Mouse (Mus musculus) B cell, adult 62 days (primary cell): ENCODE measurements around the gene Gm13124. TPM values are rescaled to one million over a fixed set of nuclear protein-coding genes. Genes with fewer than 3 reads are reported as not detected.

Experiments used
- total RNA-seq: library from RNA; stranded (reverse); gene quantifications from 4 replicates; pipeline ENCODE4 v1.2.4, GENCODE M21; 2023

Gene Gm13124
- not detected in 4 replicates for total RNA-seq

DNA sequence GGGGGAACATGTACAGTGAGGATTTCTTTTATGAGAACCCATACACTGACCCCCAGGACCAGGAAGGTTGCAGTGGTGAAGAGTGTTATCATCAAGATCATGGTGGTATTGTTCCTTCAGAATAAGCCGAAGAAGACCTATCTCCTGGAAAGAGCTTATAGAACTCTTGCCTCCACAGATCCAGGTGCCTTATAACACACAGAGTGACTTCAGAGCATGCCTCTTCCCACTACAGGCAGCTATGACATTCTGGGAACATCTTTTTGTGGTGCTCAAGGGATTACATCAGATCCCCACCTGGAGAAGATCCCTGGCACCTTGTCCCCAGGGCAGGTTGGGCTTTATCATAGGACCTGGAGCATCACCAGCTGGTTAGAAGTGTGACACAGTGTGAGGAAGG is at the start of gene Gm13124:
Gm13124 (minus strand) TSS at position 101 of the 400 bp plus-strand sequence.

DNA sequence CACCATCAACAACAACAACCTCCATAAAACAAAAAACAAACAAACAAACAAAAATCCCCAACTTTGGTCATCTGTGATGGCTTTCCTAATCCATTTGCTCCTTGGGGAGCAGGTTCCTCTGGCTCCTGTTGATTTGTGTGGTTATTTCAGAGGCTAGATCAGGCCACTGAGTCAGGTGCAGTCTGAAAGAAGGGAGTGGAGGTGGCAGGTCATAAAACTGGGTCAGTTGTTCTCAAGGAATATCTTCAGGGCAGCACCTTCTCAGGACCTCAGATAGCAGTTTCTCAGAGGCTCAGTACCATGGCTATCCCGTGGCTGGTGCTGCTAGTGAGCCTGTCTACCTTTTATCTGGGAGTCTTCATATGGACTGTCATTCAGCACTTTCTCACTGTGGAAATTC is 48.5 kb upstream of the Gm13124 start, which contains the start of gene Aadacl4:
Aadacl4 (plus strand) TSS at position 301 of the 400 bp plus-strand sequence.

GRCm38 (mm10) chr4:144519522-144519921 is 45.4 kb downstream of the Gm13124 start, which contains the start of gene 9430007A20Rik:
9430007A20Rik (plus strand) TSS chr4:144519822.

Other genes starting within 250 kb of the Gm13124 start
- not detected in 4 replicates for gene Gm13128, start 234.9 kb downstream of the Gm13124 start, total RNA-seq
- gene Gm13119, start 207.2 kb downstream of the Gm13124 start, total RNA-seq: not detected in 4 replicates
- not detected in 4 replicates for gene Pramef20, start 187.2 kb downstream of the Gm13124 start, total RNA-seq
- not detected in 4 replicates for gene Pramef12, start 156.7 kb downstream of the Gm13124 start, total RNA-seq
- not detected in 4 replicates for gene 1700012P22Rik, start 126.4 kb downstream of the Gm13124 start, total RNA-seq
- not detected in 4 replicates for gene Gm9944, start 111.8 kb downstream of the Gm13124 start, total RNA-seq
- not detected in 4 replicates for gene Aadacl3, start 101.4 kb downstream of the Gm13124 start, total RNA-seq
- gene 9430007A20Rik, start 45.3 kb downstream of the Gm13124 start, total RNA-seq: not detected in 4 replicates
- not detected in 4 replicates for gene Aadacl4, start 48.6 kb upstream of the Gm13124 start, total RNA-seq
- not detected in 4 replicates for gene Gm436, start 121.2 kb upstream of the Gm13124 start, total RNA-seq
- not detected in 4 replicates for gene Gm13178, start 156.3 kb upstream of the Gm13124 start, total RNA-seq
- not detected in 4 replicates for gene Gm438, start 221.4 kb upstream of the Gm13124 start, total RNA-seq